Mouse (Mus musculus) granulocyte monocyte progenitor cell, adult 5-6 weeks (primary cell): ENCODE results near the gene Fam243. TPM values are rescaled to one million over a fixed set of nuclear protein-coding genes. Genes with fewer than 3 reads are reported as not detected.

Experiments used
- ATAC-seq: replicated peaks from 2 replicates; pipeline ENCODE4 v1.8.0; 2016; ENCODE audit warnings: mild to moderate bottlenecking, moderate TSS enrichment, inconsistent platforms; ENCODE audit not compliant: poor library complexity, severe bottlenecking
- total RNA-seq, 2 experiments: library from RNA; stranded (forward) in 1 of 2; stranded (reverse) in 1 of 2; fragments of 200-712, 200-1000 nt in 1 of 2; fragments of >200 nt in 1 of 2; fragmentation: Nextera tagmentation in 1 of 2; gene quantifications; 2 replicates each; pipeline ENCODE4 v1.2.3; 2014 to 2017

Gene Fam243
- total RNA-seq (2014; fragmentation: Nextera tagmentation) (not detected in 2 replicates), total RNA-seq (2017) (not detected in 2 replicates)

- ATAC-seq: no peak
Observed at GRCm38 (mm10) chr16:92321341-92321740, at the start of gene Fam243. Fam243 (minus strand) TSS chr16:92321441.

- ATAC-seq: no peak
Observed at GRCm38 (mm10) chr16:92369260-92369659, 48.0 kb upstream of the Fam243 start.

GRCm38 (mm10) chr16:92365477-92365876 is 44.2 kb upstream of the Fam243 start:
- no peak for ATAC-seq

GRCm38 (mm10) chr16:92360711-92361110 is 39.5 kb upstream of the Fam243 start:
- ATAC-seq: no peak

GRCm38 (mm10) chr16:92359229-92359628 is 38.0 kb upstream of the Fam243 start, which contains the start of gene Kcne1:
Kcne1 (minus strand) TSS chr16:92359468.
- ATAC-seq: no peak

GRCm38 (mm10) chr16:92358734-92359133 is 37.5 kb upstream of the Fam243 start:
- no peak for ATAC-seq

GRCm38 (mm10) chr16:92357566-92357965 is 36.3 kb upstream of the Fam243 start:
- no peak for ATAC-seq

GRCm38 (mm10) chr16:92357023-92357422 is 35.8 kb upstream of the Fam243 start:
- no peak for ATAC-seq

GRCm38 (mm10) chr16:92355982-92356381 is 34.7 kb upstream of the Fam243 start:
- ATAC-seq: no peak

- ATAC-seq: 0 out of 2 replicates have a peak, but pooled peaks have one; percentile 14
Observed at GRCm38 (mm10) chr16:92355366-92355765, 34.1 kb upstream of the Fam243 start.

- ATAC-seq: no peak
Observed at GRCm38 (mm10) chr16:92353897-92354296, 32.7 kb upstream of the Fam243 start.

- no peak for ATAC-seq
Observed at GRCm38 (mm10) chr16:92353295-92353694, 32.1 kb upstream of the Fam243 start.

GRCm38 (mm10) chr16:92348941-92349340 is 27.7 kb upstream of the Fam243 start:
- no peak for ATAC-seq

- no peak for ATAC-seq
Observed at GRCm38 (mm10) chr16:92346297-92346916, 25.2 kb upstream of the Fam243 start.

- no peak for ATAC-seq
Observed at GRCm38 (mm10) chr16:92345177-92345576, 23.9 kb upstream of the Fam243 start.

- ATAC-seq: peak; percentile 60
Observed at GRCm38 (mm10) chr16:92340612-92341511, 19.6 kb upstream of the Fam243 start.

- ATAC-seq: peak; percentile 87
Observed at GRCm38 (mm10) chr16:92336280-92336679, 15.0 kb upstream of the Fam243 start.

GRCm38 (mm10) chr16:92334600-92334999 is 13.4 kb upstream of the Fam243 start:
- no peak for ATAC-seq

- no peak for ATAC-seq
Observed at GRCm38 (mm10) chr16:92330966-92331365, 9.7 kb upstream of the Fam243 start.

- no peak for ATAC-seq
Observed at GRCm38 (mm10) chr16:92327911-92328310, 6.7 kb upstream of the Fam243 start.

- no peak for ATAC-seq
Observed at GRCm38 (mm10) chr16:92325062-92325406, 3.8 kb upstream of the Fam243 start.
